Mouse (Mus musculus): ENCODE results near the gene Mib2.

DNA sequence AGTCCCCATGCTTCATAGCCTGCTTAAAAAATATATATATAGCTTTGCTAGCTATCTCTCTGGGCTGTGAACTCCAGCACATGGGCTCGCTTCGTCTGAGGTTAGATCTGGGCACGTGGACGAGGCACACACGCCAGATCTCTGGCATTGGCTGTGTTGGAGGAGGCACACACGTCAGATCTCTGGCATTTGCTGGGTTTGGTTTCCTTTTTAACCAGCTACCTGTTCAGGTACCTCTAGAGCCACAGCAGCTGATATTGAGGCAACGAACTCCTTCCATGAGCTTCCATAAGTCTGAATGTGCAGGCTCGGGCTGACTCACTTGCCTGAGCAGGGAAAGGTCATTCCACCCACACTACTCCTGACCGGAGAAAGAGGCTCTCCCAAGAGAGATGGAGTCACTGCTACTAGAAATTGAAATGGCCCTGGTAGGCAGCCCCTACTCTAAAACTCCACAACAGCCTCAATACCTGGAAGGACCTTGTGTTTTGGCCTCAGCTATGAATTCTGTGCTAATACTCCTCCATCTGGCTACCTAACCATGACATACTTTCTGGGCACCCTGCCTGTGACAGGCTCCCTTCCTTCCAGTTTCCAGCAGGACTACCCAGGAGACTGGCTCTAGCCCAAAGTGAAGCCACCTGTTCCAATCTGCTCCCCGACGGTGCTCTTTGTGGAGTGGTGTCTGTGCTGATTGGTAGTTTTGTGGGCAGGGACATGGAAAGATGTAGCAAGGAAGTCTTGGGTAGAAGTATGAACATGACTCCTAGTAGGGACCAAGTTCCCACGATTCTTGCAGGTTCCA is 21.8 kb upstream of the Mib2 start:
- TF ChIP-seq TAL1 (IDR thresholded peaks at IDR 0.05; ENCODE audit: low read length), result no peak
- TF ChIP-seq GATA1 (IDR thresholded peaks at IDR 0.05; ENCODE audit: low read length), result no peak
